Mouse (Mus musculus) lung, postnatal 0 days (tissue): ENCODE measurements at regions not wholly inside any gene's neighbourhood (a gene's known extent, or its start where the extent isn't known, plus 50 kb on each side); places are given as distances from the start of the nearest gene placed in this dataset.

Experiments
- CTCF ChIP-seq: IDR thresholded peaks from 2 replicates; pipeline ENCODE4 v1.5.1; 2016; ENCODE audit warnings: antibody characterized with exemption, mild to moderate bottlenecking
- EP300 ChIP-seq: IDR thresholded peaks from 2 replicates; pipeline ENCODE4 v1.6.1; 2016; ENCODE audit warnings: antibody characterized with exemption, mild to moderate bottlenecking, control low read depth

- TF ChIP-seq EP300: no peak
- TF ChIP-seq CTCF: no peak
Measured at GRCm38 (mm10) chr17:62464994-62465393, 416.1 kb downstream of the Efna5 start.
